Mouse (Mus musculus): Measurements from ENCODE around the gene Yif1b.
"Not testable (repeated sequence)": the region's sequence is repeated elsewhere in the genome, so short reads cannot be mapped to it uniquely, and the experiment has no call there.

GRCm38 (mm10) chr7:29194230-29194629 lies 43.9 kb upstream of the Yif1b start:
- TF ChIP-seq CTCF (conservative IDR thresholded peaks at IDR 0.05; ENCODE audit: low read length); NANOG (IDR thresholded peaks at IDR 0.05; ENCODE audit: borderline replicate concordance, low read length); POU5F1 (IDR thresholded peaks at IDR 0.05; ENCODE audit: borderline replicate concordance, low read length): not testable (repeated sequence)

Measured in E14TG2a.4 (cell line).